Mouse (Mus musculus): ENCODE measurements at regions not wholly inside any gene's neighbourhood (a gene's known extent, or its start where the extent isn't known, plus 50 kb on each side); places are given as distances from the start of the nearest gene placed in this dataset.

- no peak for DNase-seq (ENCODE audit: low spot score in 2 of 2)
These were observed 88.7 kb downstream of the Edn3 start for GRCm38 (mm10) chr2:174848981-174849681.

GRCm38 (mm10) chr2:174850860-174851259, 90.4 kb downstream of the Edn3 start:
- no peak for DNase-seq (ENCODE audit: low spot score in 2 of 2)

GRCm38 (mm10) chr2:174851525-174852330, 91.3 kb downstream of the Edn3 start:
- DNase-seq (ENCODE audit: low spot score in 2 of 2): no peak

GRCm38 (mm10) chr2:174853786-174854185, 93.4 kb downstream of the Edn3 start:
- DNase-seq (ENCODE audit: low spot score in 2 of 2): no peak

GRCm38 (mm10) chr2:174855548-174855947, 95.1 kb downstream of the Edn3 start:
- DNase-seq (ENCODE audit: low spot score in 2 of 2): no peak

GRCm38 (mm10) chr2:174856135-174856534, 95.7 kb downstream of the Edn3 start:
- DNase-seq (ENCODE audit: low spot score in 2 of 2): no peak

GRCm38 (mm10) chr2:174858011-174858834, 97.8 kb downstream of the Edn3 start:
- DNase-seq (ENCODE audit: low spot score in 2 of 2): peak; percentile 63 to 76

- no peak for DNase-seq (ENCODE audit: low spot score in 2 of 2)
These were observed 98.4 kb downstream of the Edn3 start for GRCm38 (mm10) chr2:174858835-174859215.

- no peak for DNase-seq (ENCODE audit: low spot score in 2 of 2)
These were observed 99.1 kb downstream of the Edn3 start for GRCm38 (mm10) chr2:174859533-174859932.

- no peak for DNase-seq (ENCODE audit: low spot score in 2 of 2)
These were observed 104.2 kb downstream of the Edn3 start for GRCm38 (mm10) chr2:174864657-174865056.

- no peak for DNase-seq (ENCODE audit: low spot score in 2 of 2)
These were observed 106.1 kb downstream of the Edn3 start for GRCm38 (mm10) chr2:174866546-174866945.

GRCm38 (mm10) chr2:174867397-174867796, 107.0 kb downstream of the Edn3 start:
- no peak for DNase-seq (ENCODE audit: low spot score in 2 of 2)

- DNase-seq (ENCODE audit: low spot score in 2 of 2): no peak
These were observed 107.8 kb downstream of the Edn3 start for GRCm38 (mm10) chr2:174868186-174868585.

GRCm38 (mm10) chr2:174868743-174869369, 108.4 kb downstream of the Edn3 start:
- DNase-seq (ENCODE audit: low spot score in 2 of 2): no peak

GRCm38 (mm10) chr2:174870284-174870683, 109.9 kb downstream of the Edn3 start:
- no peak for DNase-seq (ENCODE audit: low spot score in 2 of 2)

GRCm38 (mm10) chr2:174871225-174871624, 110.8 kb downstream of the Edn3 start:
- no peak for DNase-seq (ENCODE audit: low spot score in 2 of 2)

- DNase-seq (ENCODE audit: low spot score in 2 of 2): no peak
These were observed 111.4 kb downstream of the Edn3 start for GRCm38 (mm10) chr2:174871844-174872243.

GRCm38 (mm10) chr2:174876886-174877285, 116.5 kb downstream of the Edn3 start:
- DNase-seq (ENCODE audit: low spot score in 2 of 2): no peak

GRCm38 (mm10) chr2:174878979-174879378, 118.6 kb downstream of the Edn3 start:
- DNase-seq (ENCODE audit: low spot score in 2 of 2): no peak

GRCm38 (mm10) chr2:174880659-174881058, 120.2 kb downstream of the Edn3 start:
- DNase-seq (ENCODE audit: low spot score in 2 of 2): no peak
